Mouse (Mus musculus): Measurements from ENCODE around the gene Rfx1.
A peak's percentile ranks its signal among the peaks of the same experiment; 100 is the strongest.

The Rfx1 gene

DNA sequence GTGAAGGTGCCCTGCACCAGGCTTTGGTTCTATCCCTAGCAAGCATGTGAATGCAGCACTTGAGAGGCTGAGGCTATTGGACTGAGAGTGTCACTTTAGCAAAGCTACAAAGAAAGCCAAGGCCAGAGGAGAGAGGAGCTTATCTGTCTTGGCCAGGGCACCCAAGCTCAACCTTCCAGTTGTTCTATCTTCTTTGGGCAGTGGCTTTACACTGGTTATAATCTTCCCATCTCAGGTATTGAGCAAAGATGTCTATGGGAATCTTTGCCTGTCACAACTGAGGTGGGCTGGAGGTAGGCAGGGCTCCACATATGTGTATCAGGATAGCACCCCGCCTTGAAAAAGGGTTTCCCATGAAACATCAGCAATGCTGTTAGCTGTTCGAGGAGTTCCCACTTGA lies 6.4 kb upstream of the Rfx1 start:
- no peak for DNase-seq (ENCODE audit: low spot score)

DNA sequence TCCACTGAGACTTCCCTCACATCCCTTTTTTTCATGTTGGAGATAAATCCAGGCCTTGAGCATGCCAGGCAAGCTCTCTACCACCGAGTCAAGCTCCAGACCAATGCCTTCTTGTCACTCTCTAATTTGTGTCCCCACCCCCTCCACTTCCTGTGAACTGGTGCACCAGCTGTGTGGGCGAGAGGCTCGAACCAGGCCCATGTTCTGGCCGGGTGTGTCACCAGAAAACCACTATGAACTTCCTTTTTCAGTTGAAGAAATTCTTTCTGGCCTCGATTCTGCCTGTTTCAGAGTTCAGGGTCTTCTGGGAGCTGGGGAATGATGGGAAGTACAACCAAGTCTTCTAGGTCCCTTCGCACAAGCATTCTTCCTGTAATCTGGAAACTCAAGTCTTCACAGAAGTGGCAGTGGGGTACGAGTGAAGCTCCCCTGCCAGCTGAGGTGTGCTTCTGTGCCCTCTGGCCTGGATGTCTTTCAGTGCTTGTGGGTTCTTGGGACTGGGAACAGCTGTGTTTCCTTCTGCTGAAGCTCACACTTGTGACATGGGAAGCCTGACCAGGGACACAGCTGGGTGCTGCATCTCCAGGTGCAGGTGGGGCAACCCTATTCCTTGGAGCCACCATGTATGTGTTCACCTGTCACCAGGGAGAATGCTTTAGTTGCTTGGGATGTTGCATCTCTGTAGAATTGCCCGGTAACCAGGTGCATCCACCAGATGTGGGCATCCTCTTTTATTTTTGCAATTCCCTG lies 2.6 kb upstream of the Rfx1 start:
- DNase-seq (ENCODE audit: low spot score): no peak

DNA sequence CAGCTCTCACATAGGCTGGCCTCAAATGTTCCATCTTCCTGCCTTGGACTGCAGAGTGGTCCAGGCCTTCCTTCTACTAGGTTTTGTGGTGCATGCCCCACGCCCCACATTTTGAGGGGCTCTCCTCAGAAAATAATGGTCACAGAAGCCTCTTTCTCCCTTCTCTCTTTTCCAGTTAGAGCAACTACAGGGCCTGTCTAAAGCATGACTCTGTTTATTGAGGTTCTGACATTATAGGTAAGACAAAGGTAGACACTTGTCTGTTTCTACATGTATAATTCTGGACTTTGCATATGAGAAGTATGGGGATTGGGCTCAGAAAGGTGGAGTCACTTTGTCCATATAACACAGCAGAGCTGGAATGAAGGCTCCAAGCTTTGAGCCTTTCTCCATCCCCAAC lies 1.6 kb upstream of the Rfx1 start, which contains the start of gene Gm10643:
Gm10643 (minus strand) TSS at position 101 of the 400 bp plus-strand sequence.
- no peak for DNase-seq (ENCODE audit: low spot score)

DNA sequence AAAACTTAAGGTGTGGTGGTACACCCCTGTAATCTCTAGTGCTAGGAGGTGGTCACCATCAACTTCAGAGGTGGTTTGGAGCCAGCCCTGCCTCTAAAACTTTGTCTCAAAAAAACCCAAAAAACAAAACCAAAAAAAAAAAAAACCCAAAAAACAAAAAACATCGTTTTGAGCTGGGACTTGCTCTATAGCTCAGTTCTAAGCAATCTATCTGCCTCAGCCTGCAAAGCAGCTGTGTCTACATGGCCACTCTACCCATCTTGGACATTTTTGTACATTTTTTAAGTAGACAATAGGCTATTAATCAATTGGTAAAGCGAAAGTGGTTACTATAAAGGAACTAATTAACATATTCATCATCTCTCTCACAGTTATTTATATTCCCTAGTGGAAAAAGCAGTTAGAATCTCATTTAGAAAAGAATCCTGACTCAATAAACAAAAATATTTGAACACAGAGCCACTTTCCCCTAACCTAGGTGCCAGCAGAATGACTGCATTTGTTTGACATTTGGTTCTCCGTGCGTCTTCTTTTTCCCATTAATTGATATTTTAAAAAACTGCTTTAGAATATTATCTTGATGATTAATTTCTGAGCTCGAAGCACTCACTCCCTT lies 1.1 kb upstream of the Rfx1 start:
- no peak for DNase-seq (ENCODE audit: low spot score)

DNA sequence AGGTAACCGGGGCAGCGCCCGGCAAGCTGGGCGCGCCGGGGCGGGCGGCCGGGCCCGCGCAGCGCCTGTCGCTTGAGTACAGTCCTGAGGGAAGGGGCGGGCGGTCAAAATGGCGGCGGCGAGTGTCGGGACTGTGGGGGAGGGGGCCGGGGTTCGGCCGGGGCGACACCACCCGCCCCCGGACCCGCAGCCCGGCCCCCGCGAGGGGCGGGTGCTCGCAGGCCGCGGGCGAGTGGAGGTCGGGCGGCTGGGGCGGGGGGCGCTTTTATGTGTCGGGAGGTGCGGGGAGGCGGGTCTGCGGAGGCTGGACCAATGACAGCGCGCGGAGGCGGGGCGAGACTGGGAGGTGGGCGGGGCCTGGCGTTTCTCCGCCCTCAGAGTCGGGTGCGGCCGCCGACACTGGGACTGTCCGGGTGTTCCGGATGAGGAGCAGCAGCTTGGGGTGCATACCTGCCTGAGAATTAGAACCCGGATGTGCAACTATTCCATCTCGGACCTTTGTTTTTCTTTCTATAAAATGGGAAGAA lies 476 bp downstream of the Rfx1 start:
- peak; percentile 92 for DNase-seq (ENCODE audit: low spot score)

DNA sequence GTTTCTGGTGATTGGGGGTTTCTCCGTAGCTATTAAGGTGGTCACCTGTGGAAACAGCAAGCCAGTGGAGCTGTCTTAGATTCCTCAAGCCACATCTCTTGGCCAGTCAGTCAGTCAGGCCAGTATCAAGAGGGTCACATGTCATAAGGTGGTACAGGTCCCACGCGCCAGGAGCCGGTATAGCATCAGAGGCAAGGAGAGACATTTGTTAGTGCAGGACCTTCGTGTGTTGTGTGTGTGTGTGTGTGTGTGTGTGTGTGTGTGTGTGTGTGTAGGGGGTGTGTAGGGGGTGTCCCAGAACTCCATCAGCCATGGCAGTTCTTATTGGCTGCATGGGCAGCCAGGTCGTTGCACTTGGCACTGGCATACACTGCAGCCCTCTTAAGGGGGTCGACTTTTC lies 1.3 kb downstream of the Rfx1 start:
- no peak for DNase-seq (ENCODE audit: low spot score)

DNA sequence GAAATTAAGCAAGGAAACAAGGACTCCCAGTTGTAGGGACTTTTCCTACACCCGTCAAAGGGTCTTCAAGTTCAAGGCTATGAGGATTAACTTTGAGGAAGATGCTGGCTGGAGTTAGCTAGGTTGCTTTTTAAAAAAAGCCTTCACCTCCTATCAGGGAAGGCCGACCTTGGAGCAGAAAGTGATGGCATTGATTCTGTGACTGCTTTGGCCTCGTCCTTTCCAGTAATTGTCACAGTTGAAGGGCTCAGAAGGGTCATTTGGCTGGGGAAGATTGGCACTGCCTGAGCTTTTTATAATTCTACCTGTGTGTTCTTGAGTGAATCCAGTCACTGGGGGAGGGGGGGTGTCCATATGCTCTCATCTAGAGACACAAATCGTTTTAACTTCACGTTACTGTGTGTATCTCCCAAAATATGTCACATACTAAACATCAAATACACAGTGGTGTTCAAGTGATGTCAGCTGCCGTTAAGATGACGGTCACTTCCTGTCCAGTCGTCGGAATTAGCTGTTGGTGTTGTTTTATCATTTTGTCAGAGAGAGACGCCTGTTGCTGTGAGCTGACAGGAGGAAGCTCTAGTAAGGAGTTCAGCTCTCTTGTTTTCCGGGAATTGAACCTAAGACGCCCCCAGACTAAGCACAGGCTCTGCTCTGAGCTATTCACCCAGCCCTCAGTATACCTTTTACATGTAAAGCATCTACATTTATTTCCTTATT lies 1.8 kb downstream of the Rfx1 start:
- DNase-seq (ENCODE audit: low spot score): no peak

DNA sequence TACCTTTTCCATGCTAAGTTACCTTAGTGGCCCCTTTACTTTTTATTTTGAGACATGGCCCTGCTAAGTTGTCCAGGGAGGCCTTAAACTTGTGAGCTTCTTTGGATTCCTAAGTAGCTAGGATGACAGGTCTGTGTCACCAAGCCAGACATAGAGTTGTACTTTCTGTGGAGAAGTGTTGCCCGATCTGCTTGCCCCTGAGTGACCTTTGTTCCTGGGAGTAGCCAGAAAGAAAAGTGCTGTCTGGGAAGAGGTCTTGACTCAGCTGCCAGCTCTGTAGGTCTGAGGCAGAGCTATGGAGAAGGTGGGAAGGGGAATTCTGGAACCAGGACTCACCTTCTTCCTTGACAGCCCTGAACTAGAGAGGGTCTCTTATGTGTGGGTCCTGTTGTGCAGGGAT lies 2.5 kb downstream of the Rfx1 start:
- no peak for DNase-seq (ENCODE audit: low spot score)

DNA sequence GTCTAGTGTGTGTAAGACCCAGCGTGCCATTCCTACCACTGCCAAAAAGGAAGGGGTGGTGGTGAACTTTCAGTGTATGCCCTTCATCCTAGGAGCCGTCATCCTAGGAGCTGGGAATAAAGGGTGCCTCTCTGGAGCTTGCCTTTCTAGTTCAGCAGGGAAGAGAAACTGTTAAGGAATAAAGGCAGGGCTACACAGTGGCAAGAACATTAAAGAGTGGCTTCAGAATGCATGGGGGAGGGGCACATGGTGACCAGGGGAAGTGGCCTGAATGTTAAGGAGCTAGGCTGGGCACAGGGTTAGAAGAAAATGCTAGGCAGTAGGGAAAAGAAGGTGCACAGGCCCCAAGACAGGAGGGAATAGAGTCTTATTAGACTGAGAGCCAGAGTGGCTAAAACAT lies 3.1 kb downstream of the Rfx1 start:
- DNase-seq (ENCODE audit: low spot score): no peak

DNA sequence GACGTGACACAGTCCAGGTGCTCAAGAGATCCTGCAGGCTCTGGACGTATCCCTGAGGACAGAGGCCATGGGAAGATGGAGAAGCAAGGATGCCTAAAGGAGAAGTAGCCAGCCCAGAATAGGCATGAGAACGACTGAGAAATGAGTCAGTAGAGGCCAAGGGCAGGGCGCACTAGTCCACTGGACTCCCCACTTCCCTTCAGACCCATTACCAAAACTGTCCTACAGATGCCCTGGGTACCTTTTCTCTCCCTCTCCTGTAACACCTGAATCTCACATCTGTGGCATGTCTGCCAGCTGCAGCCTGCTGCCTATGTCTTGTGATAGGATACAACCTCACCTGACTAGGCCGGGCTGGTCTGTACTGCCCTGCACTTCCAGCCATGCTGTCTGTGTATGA lies 3.6 kb downstream of the Rfx1 start:
- no peak for DNase-seq (ENCODE audit: low spot score)

DNA sequence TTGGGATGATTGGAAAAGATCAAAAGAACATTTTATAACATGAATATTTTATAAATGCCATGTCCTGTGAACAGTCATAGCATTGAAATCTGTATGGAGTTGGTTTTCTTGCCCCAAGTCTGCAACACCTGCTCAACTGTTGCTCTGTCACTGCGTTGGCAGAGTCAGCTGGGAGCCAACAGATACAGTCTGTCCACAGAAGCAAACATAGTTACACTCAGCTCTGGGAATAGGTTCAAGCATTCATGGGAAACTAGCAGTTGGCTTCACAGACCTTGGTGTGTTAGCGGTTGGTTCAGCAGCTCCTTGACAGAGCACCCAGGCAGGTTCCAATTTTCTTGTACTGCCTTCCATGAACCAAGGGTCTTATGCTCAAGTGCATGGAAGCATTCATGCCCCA lies 4.0 kb downstream of the Rfx1 start:
- no peak for DNase-seq (ENCODE audit: low spot score)

DNA sequence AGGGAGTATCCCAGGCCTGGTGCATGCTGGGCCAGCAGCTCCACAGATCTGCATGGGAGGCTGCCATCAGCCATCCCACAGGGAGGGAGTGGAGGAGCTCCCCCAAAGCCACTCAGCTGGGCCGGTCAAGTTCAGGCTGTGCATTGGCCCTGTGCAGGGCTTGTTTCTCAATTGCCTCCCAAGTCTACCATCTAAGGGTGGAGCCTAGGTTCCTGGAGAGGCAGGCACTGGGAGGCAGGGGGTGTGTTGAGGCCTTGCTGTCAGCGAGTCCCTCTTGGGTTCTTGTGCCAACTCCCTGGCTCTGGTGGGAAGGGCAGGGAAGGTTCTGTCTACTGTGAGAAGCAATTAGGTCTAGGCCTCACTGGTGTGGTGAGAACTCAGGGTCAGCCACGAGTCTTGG lies 5.3 kb downstream of the Rfx1 start:
- no peak for DNase-seq (ENCODE audit: low spot score)

DNA sequence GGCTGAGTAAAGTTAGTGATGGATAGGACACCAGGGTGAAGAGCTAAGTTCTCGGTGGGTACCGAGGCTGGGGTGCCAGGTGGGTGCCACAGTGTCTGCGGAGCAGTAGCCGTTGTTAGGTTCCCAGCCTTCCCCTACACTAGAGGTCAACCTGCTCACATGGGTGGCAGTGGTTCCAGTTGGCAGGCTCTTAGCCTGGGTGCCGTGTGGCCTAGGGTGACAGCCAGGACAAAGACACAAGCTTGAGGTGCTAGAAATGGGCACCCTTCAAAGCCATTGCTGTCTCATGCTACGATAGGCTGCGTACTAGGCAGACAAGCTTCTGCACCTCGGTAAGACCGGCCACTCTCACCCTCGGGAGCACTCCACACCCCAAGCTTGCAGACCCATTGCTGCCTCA lies 5.7 kb downstream of the Rfx1 start:
- DNase-seq (ENCODE audit: low spot score): no peak

DNA sequence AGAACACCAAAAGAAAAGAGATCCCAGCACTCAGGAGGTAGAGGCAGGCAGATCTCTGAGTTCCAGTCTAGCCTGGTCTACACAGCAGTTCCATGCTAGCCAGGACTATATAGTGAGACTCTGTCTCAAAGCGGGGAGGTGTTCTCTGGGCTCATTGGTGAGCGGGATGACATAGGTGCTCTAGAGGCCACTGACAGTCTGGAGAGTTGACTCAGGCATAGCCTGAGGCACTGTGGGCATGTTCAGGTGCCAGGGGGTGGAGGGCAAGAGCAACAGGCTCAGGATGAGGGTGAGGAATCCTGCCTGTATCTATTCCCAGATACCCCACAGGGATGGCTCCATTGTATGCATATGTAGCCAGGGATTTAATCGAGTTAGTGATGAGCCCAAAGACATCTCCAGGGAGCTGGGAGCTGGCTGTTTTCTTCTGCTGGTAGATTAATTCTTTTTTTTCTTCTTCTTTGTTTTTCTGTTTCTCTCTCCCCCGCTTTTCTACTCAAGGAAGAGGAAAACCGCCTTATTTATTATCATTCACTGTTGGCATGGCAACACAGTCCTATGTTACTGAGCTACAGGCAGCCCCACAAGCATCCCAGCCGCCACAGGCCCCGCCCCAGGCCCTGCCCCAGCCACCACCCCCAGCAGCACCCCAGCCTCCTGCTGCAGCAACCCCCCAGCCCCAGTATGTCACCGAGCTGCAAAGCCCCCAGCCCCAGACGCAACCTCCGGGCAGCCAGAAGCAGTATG lies 6.8 kb downstream of the Rfx1 start:
- no peak for DNase-seq (ENCODE audit: low spot score)

DNA sequence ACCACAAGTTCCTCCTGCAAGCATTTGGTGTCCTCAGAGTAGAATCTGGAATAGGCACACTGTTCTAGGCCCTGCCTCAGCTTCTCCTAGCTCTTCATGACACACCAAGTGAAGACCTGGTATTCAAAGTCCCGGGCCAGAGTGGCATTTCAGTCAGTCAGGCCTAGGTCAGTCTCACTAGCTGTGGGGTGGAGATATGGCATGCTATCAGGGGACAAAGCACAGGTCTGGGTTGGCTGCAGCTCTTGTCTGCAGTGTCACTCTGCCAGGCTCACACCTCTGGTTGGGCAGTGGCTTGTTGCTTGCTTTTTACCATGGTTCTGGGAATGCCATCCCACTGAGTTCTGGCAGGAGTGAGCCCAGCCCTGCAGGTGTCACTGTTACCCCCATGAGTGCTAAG lies 9.8 kb downstream of the Rfx1 start:
- no peak for DNase-seq (ENCODE audit: low spot score)

DNA sequence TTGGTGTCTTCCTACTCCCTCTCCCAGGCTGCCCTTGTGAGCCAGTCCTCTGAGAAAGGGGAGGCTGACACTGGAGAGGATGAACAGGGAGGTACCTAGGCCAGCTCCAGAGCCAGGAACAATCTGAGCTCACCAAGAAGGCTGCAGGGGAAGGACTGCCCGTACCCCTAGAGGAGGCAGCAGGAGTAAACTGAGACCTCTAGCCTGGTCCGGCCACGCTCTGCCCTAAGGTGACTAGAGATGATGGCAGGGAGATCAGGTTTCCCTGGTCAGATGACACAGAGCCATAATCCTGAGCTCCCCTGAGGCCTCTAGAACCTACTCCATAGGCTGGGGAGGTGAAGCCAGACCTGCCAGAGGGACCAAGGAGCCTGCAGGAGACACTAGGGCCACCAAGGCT lies 10.2 kb downstream of the Rfx1 start:
- DNase-seq (ENCODE audit: low spot score): no peak

DNA sequence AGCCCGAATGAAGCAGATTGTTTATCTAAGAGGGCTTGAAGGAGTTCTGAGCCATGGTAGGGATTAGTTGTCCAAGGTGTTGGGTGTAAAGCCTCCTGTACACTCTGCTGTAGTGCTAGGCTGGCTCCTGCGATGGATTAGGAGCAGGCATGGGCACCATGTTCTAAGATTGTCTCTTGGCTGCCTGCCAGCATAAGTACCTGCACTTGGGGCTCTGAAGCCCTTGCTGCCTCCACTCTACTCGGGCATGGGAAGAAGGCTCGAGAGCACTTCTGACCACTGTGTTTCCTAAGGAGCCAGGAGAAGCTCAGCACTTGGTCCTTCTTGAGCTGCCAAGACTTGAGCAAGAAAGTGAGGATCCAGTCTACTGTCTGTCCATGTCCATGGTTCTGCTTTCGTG lies 12.6 kb downstream of the Rfx1 start:
- DNase-seq (ENCODE audit: low spot score): no peak

DNA sequence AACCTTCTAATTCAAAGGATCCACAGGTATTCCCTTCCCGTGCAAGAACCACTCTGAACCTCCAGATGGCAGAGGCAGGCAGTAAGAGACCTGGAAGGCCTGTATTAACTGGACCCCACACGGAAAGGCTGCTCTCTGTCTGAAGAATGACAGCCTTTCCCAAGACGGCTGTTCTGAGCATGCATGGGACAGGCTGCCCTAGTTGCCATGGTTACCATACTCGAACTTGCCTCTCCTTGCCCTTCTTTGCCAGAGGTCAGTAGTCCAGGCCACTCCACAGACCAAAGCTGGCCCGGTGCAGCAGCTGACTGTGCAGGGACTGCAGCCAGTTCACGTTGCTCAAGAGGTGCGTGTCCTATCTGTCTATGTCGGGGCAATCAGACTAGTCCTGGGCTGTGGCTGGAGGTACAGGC lies 17.2 kb downstream of the Rfx1 start:
- DNase-seq (ENCODE audit: low spot score): peak; percentile 51

DNA sequence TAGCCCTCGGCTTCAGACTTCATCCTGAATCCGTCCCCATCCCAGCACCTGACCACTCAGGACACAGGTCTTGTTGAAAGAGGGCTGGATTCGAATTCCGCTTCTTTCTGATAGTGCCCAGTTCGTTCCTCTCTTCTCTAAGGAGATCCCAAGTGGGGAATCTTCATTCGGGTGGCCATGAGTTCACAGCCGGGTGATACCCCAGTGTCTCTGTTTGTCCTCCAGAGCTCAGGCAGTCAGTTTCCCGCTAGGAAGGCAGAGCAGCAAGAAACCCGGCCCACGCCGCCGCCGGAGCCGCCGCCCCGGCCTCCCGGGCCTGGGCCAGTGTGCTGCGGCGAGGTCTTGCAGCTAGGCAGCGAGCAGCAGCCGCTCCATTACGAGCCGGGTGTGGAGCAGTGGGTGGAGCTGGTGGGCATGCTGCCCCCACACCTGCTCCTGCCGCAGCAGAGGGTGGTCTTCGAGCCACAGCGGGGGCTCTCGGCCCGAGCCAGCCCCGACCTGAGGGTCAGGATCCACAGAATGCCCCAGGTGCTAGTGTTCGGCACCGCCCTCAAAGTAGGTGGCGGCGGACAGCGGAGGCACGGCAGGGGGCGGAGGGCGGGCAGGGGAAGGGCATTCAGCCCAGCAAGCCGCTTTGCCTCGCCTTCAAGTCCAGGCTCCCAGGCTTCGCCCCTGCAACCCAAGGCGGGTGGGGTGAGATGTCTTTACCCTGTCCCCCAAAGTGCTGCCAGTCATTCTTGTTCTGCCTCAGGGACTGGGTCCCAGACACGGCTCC lies 17.9 kb downstream of the Rfx1 start:
- DNase-seq (ENCODE audit: low spot score): no peak

DNA sequence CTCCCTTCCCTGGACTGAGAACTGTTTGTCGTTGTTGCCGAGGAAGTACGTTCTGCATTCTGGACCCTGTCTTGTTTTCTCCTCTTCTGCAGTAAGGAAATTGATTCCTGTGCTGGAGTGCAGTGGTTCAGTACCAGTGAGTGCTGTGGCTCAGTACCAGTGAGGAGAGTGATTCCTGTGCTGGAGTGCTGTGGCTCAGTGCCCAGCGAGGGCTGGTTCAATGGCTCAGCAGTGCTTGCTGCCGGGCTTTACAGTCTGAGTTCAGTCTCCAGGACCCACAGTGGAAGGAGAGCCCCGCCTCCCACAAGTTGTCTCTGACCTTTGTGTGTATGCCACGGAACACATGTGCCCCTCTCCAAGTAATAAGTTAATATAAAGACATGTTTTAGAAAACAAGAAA lies 20.5 kb downstream of the Rfx1 start:
- no peak for DNase-seq (ENCODE audit: low spot score)

DNA sequence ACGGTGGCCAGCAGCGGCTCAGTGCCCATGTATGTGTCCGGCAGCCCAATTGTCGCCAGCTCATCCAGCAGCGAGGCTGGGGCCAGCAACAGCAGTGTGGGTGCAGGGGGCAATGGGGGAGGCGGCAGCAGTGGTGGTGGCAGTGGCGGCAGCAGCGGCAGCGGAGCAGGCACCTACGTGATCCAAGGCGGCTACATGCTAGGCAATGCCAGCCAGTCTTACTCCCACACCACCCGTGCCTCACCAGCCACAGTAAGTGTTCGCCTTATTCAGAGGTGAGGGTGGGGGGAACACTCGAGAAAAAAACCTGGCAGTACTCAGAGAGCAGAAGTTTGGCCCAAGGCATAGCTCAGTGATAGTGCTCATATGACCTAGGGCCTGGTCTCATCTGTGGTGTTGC lies 21.2 kb downstream of the Rfx1 start:
- no peak for DNase-seq (ENCODE audit: low spot score)

DNA sequence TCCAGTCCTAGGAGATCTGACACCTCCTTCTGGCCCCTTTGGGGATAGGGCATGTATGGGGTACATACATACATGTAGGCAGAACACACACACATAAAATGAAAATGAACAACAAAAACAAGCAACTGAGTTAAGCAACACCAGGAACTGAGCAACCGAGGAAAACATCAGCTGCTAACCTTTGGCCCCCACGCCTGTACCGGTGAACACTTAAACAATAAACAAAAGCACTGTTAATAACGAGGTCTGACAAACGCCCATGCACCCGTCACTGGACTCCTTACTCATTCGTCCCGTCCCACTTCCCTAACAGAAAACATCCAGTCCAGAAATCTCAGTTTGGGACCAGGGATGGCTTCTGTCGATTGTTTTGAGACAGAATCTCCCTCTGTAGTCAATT lies 22.6 kb downstream of the Rfx1 start:
- DNase-seq (ENCODE audit: low spot score): no peak
